Mouse (Mus musculus) B cell, adult 67 days (primary cell): ENCODE measurements around the gene Rdh16. TPM values are rescaled to one million over a fixed set of nuclear protein-coding genes. Genes with fewer than 3 reads are reported as not detected.

Experiments
- total RNA-seq, 2 experiments: library from RNA; stranded (reverse); gene quantifications; 4 replicates each; pipeline ENCODE4 v1.2.4; 2023

Rdh16 gene
- not detected for total RNA-seq

GRCm38 (mm10) chr10:127800891-127801290, at the start of gene Rdh16:
Gene Rdh16 (plus strand): TSS chr10:127801152.

GRCm38 (mm10) chr10:127751548-127751947, 49.4 kb upstream of the Rdh16 start, which contains the start of gene Gpr182:
Gene Gpr182 (minus strand): TSS chr10:127751732.

GRCm38 (mm10) chr10:127759181-127760110, 41.5 kb upstream of the Rdh16 start, which contains the start of the genes Rdh1 and Rdh16f1:
Gene Rdh1 (plus strand): TSS chr10:127759721.
Gene Rdh16f1 (plus strand): TSS chr10:127759787.

GRCm38 (mm10) chr10:127776011-127776410, 24.9 kb upstream of the Rdh16 start, which contains the start of gene Rdh9:
Gene Rdh9 (plus strand): TSS chr10:127776386.

GRCm38 (mm10) chr10:127849628-127850027, 48.7 kb downstream of the Rdh16 start, which contains the start of gene Rdh19:
Gene Rdh19 (plus strand): TSS chr10:127849928.

GRCm38 (mm10) chr10:127866232-127866631, 65.3 kb downstream of the Rdh16 start, which contains the start of gene Rdh16f2:
Gene Rdh16f2 (plus strand): TSS chr10:127866474.

GRCm38 (mm10) chr10:127888605-127889004, 87.7 kb downstream of the Rdh16 start, which contains the start of gene Rdh7:
Gene Rdh7 (minus strand): TSS chr10:127888817.

Other genes with a start within 250 kb of the Rdh16 start
- 1 to 10 TPM in 1 of 2 experiments, under 1 TPM in 1; 0.77 to 3.9 TPM for gene Lrp1, start 180.0 kb upstream of the Rdh16 start, total RNA-seq
- gene Stat6, start 158.2 kb upstream of the Rdh16 start, total RNA-seq, result 100 to 1,000 TPM; 244 to 270 TPM
- gene Nemp1, start 134.3 kb upstream of the Rdh16 start, total RNA-seq, result 10 to 100 TPM; 13.6 to 16.2 TPM
- 10 to 100 TPM; 34.3 to 45.4 TPM for gene Nab2, start 132.6 kb upstream of the Rdh16 start, total RNA-seq
- gene Myo1a, start 96.0 kb upstream of the Rdh16 start, total RNA-seq, result under 1 TPM in 1 of 2 experiments, not detected in 1; 0.15 TPM
- gene Tac2, start 76.7 kb upstream of the Rdh16 start, total RNA-seq, result not detected
- gene Zbtb39, start 61.6 kb upstream of the Rdh16 start, total RNA-seq, result 10 to 100 TPM; 17.9 to 18.7 TPM
- gene Gpr182, start 49.4 kb upstream of the Rdh16 start, total RNA-seq, result not detected
- gene Rdh1, start 41.4 kb upstream of the Rdh16 start, total RNA-seq, result under 1 TPM; 0.17 to 0.27 TPM
- gene Rdh16f1, start 41.4 kb upstream of the Rdh16 start, total RNA-seq, result not detected
- under 1 TPM in 1 of 2 experiments, not detected in 1; 0.93 TPM for gene Rdh9, start 24.8 kb upstream of the Rdh16 start, total RNA-seq
- gene Rdh19, start 48.8 kb downstream of the Rdh16 start, total RNA-seq, result not detected
- gene Rdh16f2, start 65.3 kb downstream of the Rdh16 start, total RNA-seq, result not detected
- gene Rdh7, start 87.7 kb downstream of the Rdh16 start, total RNA-seq, result not detected
- gene Sdr9c7, start 97.4 kb downstream of the Rdh16 start, total RNA-seq, result not detected
- not detected for gene Hsd17b6, start 206.5 kb downstream of the Rdh16 start, total RNA-seq
- 10 to 100 TPM; 12.3 to 16.8 TPM for gene Prim1, start 214.0 kb downstream of the Rdh16 start, total RNA-seq
- 100 to 1,000 TPM; 586 to 608 TPM for gene Naca, start 234.4 kb downstream of the Rdh16 start, total RNA-seq